Mouse (Mus musculus) C2C12 (cell line): Measurements from ENCODE around the gene Gtf2f1. TPM values are rescaled to one million over a fixed set of nuclear protein-coding genes. Genes with fewer than 3 reads are reported as not detected.

Source experiments
- H3K27me3 ChIP-seq: one replicate; pipeline ENCODE4 v1.6.1; 2011; ENCODE audit not compliant: control insufficient read depth, insufficient read depth, insufficient read length
- H3K36me3 ChIP-seq: one replicate; pipeline ENCODE4 v1.6.1; 2011; ENCODE audit not compliant: control insufficient read depth, insufficient read depth
- H3K4me3 ChIP-seq: one replicate; pipeline ENCODE4 v1.5.1; 2011; ENCODE audit warnings: mild to moderate bottlenecking, control low read depth; ENCODE audit not compliant: poor library complexity, insufficient read depth, severe bottlenecking
- H3K79me2 ChIP-seq: one replicate; pipeline ENCODE4 v1.6.1; 2011; ENCODE audit not compliant: control insufficient read depth, insufficient read depth
- H3K79me3 ChIP-seq: one replicate; pipeline ENCODE4 v1.6.1; 2011; ENCODE audit warnings: low read depth, control low read depth
- H3ac ChIP-seq: one replicate; pipeline ENCODE3; 2011; ENCODE audit warnings: low read depth; ENCODE audit not compliant: control insufficient read depth, insufficient read length
- CEBPB ChIP-seq: IDR thresholded peaks from one replicate; pipeline ENCODE4 v1.6.1; 2011; ENCODE audit warnings: low read depth, mild to moderate bottlenecking, control low read depth, moderate library complexity
- CTCF ChIP-seq: IDR thresholded peaks from one replicate; pipeline ENCODE4 v1.5.1; 2011; ENCODE audit not compliant: control insufficient read depth, insufficient read depth, insufficient read length
- FOSL1 ChIP-seq: IDR thresholded peaks from one replicate; pipeline ENCODE4 v1.8.0; 2011; ENCODE audit warnings: mild to moderate bottlenecking, low read length; ENCODE audit not compliant: poor library complexity, insufficient read depth, severe bottlenecking
- MAX ChIP-seq: IDR thresholded peaks from one replicate; pipeline ENCODE4 v1.6.1; 2011; ENCODE audit warnings: mild to moderate bottlenecking, control low read depth
- MYOD1 ChIP-seq: IDR thresholded peaks from one replicate; pipeline ENCODE4 v1.6.1; 2011; ENCODE audit warnings: low read depth; ENCODE audit not compliant: control insufficient read depth, insufficient read length
- MYOG ChIP-seq: IDR thresholded peaks from one replicate; pipeline ENCODE4 v1.6.1; 2011; ENCODE audit not compliant: control insufficient read depth, insufficient read length; ENCODE audit errors: extremely low read depth
- USF1 ChIP-seq: IDR thresholded peaks from one replicate; pipeline ENCODE4 v1.6.1; 2011; ENCODE audit warnings: low read depth, mild to moderate bottlenecking, control low read depth, moderate library complexity
- polyA plus RNA-seq: library from polyadenylated mRNA; unstranded; fragments of >200 nt; fragmentation: generic; extraction: Trizol; gene quantifications from one replicate; pipeline ENCODE4 v1.2.1, GENCODE M21; 2012; ENCODE audit warnings: missing spikeins

Gtf2f1 gene
- polyA plus RNA-seq, 1 experiment = 76.8 TPM

GRCm38 (mm10) chr17:57048816-57049215 lies 37.7 kb upstream of the Gtf2f1 start:
- peaks cover 16% of the 10 kb centered on the region for H3K27me3 ChIP-seq
- TF ChIP-seq MYOD1 = no peak
- TF ChIP-seq CTCF = no peak
- TF ChIP-seq CEBPB = no peak
- TF ChIP-seq USF1 = no peak
- no peak for TF ChIP-seq MAX
- TF ChIP-seq MYOG = no peak
- no peak for TF ChIP-seq FOSL1
- no peaks in the 10 kb centered on the region for H3K79me3 ChIP-seq
- no peaks in the 10 kb centered on the region for H3K36me3 ChIP-seq
- no peak overlapping the region for H3K4me3 ChIP-seq
- no peak overlapping the region for H3ac ChIP-seq
- no peaks in the 10 kb centered on the region for H3K79me2 ChIP-seq

GRCm38 (mm10) chr17:57047406-57047805 lies 36.3 kb upstream of the Gtf2f1 start:
- TF ChIP-seq MYOG = no peak
- no peak for TF ChIP-seq CTCF
- no peak for TF ChIP-seq MAX
- no peak for TF ChIP-seq CEBPB
- no peak for TF ChIP-seq FOSL1
- no peak for TF ChIP-seq USF1
- Histone ChIP-seq H3K4me3 (no peak overlapping the region), H3K79me3 (no peaks in the 10 kb centered on the region), H3K36me3 (no peaks in the 10 kb centered on the region), H3ac (no peak overlapping the region), H3K79me2 (no peaks in the 10 kb centered on the region), H3K27me3 (peaks cover 16% of the 10 kb centered on the region)

GRCm38 (mm10) chr17:57041554-57041953 lies 30.5 kb upstream of the Gtf2f1 start, which contains the start of gene Slc25a41:
Gene Slc25a41, minus strand, starts transcription at chr17:57041654.
- H3K27me3 ChIP-seq = peaks cover 35% of the 10 kb centered on the region
- no peaks in the 10 kb centered on the region for H3K79me2 ChIP-seq
- TF ChIP-seq CEBPB (no peak), MYOG (no peak), CTCF (no peak), MYOD1 (no peak), MAX (no peak), FOSL1 (no peak), USF1 (no peak)
- no peak within 1 kb of the TSS for H3ac ChIP-seq
- H3K36me3 ChIP-seq = no peaks in the 10 kb centered on the region
- H3K79me3 ChIP-seq = no peaks in the 10 kb centered on the region
- H3K4me3 ChIP-seq = no peak within 1 kb of the TSS

- H3K27me3 ChIP-seq = peaks cover 26% of the 10 kb centered on the region
- TF ChIP-seq MYOD1 (no peak), MAX (no peak), MYOG (no peak), CEBPB (no peak), FOSL1 (no peak), USF1 (no peak)
- H3K4me3 ChIP-seq = no peak overlapping the region
- no peaks in the 10 kb centered on the region for H3K36me3 ChIP-seq
- no peaks in the 10 kb centered on the region for H3K79me3 ChIP-seq
- no peak overlapping the region for H3ac ChIP-seq
- no peaks in the 10 kb centered on the region for H3K79me2 ChIP-seq
These were observed 27.9 kb upstream of the Gtf2f1 start for GRCm38 (mm10) chr17:57038978-57039377.

GRCm38 (mm10) chr17:57032854-57033253 lies 21.8 kb upstream of the Gtf2f1 start:
- Histone ChIP-seq H3K79me2 (peaks cover 34% of the 10 kb centered on the region), H3ac (no peak overlapping the region), H3K36me3 (peaks cover 5% of the 10 kb centered on the region), H3K4me3 (no peak overlapping the region), H3K79me3 (peaks cover 29% of the 10 kb centered on the region), H3K27me3 (peaks cover 5% of the 10 kb centered on the region)
- TF ChIP-seq MYOD1 (no peak), CTCF (no peak)

- no peak for TF ChIP-seq FOSL1
- TF ChIP-seq MAX = peak; percentile 31
- TF ChIP-seq CTCF = no peak
- peak; percentile 99 for TF ChIP-seq USF1
- Histone ChIP-seq H3K27me3 (peaks cover 2% of the 10 kb centered on the region), H3K36me3 (peaks cover 16% of the 10 kb centered on the region), H3ac (peak overlapping the region; percentile 10), H3K79me3 (peaks cover 39% of the 10 kb centered on the region), H3K79me2 (peaks cover 45% of the 10 kb centered on the region), H3K4me3 (peak overlapping the region; percentile 29)
These were observed 20.8 kb upstream of the Gtf2f1 start for GRCm38 (mm10) chr17:57031661-57032420.
